Mouse (Mus musculus) leukemia stem cell, adult 10-12 weeks (primary cell): ENCODE data around the gene Skint6. TPM values are rescaled to one million over a fixed set of nuclear protein-coding genes. Genes with fewer than 3 reads are reported as not detected.

Source experiments
- polyA plus RNA-seq: library from polyadenylated mRNA; stranded (reverse); fragments of >175 nt; gene quantifications from 2 replicates; pipeline ENCODE4 v1.2.3, GENCODE M21; 2012; ENCODE audit warnings: low replicate concordance

The Skint6 gene
- not detected in 2 replicates for polyA plus RNA-seq

DNA sequence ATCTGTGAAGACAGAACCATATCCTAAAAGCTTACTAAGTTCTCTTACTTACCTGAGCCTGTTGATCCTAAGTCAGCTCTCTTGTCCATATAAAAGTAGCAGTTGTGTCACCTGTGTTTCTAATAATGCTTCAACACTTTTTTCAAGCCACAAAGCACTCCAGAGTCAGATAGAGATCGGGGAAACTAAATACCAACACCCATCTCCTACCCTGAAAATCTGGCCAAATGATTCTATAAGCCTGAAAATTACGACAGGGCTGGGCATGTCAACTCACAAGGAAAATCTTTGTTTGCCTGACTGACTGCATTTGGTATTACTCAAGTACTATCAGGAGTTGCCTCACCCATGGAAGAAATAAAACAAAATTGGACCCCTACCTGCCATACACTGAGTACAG, at the start of gene Skint6:
TSS of gene Skint6 (minus strand) at position 101 of the 400 bp plus-strand sequence.

DNA sequence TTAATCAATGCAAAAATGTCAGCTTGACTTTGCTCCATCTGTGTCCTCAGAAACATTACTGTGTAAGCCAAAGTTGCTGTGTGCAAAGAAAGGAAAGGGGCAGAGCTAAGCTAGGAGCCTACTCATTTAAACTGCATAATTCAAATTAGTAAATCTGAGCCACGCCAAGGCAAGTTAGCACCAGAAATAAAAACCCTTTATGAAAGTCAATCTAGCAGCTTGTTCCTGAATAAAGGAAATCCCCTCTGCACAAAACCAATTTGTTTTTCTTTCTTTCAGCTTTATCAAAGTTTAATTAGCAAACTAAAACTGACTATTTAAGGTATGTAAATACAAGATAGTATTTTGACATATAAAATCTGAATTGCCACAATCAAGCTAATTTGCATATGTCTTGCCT, 512.0 kb downstream of the Skint6 start, which contains the start of gene Skint10:
TSS of gene Skint10 (minus strand) at position 101 of the 400 bp plus-strand sequence.

